Mouse (Mus musculus) layer of hippocampus, postnatal 14 days (tissue): Measurements from ENCODE around the gene Lmo7. TPM values are rescaled to one million over a fixed set of nuclear protein-coding genes. Genes with fewer than 3 reads are reported as not detected.

Source experiments
- DNase-seq, 2 experiments: peaks; one replicate each; pipeline ENCODE4 v3.0.0; 2021 to 2022; ENCODE audit warnings: low spot score in 2 of 2, mixed read lengths in 1 of 2
- total RNA-seq, 2 experiments: library from RNA; stranded (reverse); gene quantifications; 2 replicates each; pipeline ENCODE4 v1.2.3; 2021

The Lmo7 gene
- total RNA-seq, 2 experiments from 2014 or later: 113 to 131 TPM

DNA sequence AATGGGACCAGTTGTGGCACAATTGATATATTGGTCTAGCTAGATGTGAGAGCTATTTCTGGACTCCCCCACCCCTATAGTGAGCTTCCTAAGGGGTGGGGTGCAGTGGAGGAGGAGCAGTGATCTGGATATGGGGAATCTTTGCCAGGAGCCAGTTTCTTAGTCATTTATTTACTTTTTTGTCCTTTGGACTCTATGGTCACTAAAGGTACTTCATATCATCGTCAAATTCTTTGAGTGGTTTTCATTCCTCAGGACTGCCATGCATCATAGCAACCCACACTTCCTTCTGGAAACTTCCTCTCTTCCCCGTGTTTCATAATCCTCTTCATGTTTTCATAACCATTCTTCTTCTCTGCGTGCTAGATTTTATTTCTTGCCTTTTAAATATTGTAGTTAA, 104.4 kb downstream of the Lmo7 start:
- DNase-seq: no peak

- DNase-seq: no peak
These were observed 106.6 kb downstream of the Lmo7 start for GRCm38 (mm10) chr14:101836401-101836800.

DNA sequence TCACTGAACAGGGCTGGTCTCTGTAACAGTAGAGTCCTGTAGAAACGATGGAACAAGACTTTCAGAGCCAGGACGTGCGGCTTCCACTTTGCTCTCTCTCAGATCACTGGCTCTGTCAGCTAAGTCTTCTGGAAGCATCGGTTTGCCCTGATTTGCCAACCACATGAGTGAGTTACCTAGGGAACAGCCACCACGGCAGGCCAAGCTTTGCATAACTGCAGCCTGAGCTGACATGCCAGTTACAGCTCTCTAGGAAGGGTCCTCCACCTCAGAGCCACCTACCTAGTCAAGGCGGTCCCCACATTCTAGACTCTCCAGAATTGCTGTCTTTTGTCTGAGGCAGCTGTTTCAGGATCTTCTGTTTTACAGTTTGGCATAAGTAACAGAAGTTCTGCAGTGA, 107.4 kb downstream of the Lmo7 start:
- DNase-seq: no peak

DNA sequence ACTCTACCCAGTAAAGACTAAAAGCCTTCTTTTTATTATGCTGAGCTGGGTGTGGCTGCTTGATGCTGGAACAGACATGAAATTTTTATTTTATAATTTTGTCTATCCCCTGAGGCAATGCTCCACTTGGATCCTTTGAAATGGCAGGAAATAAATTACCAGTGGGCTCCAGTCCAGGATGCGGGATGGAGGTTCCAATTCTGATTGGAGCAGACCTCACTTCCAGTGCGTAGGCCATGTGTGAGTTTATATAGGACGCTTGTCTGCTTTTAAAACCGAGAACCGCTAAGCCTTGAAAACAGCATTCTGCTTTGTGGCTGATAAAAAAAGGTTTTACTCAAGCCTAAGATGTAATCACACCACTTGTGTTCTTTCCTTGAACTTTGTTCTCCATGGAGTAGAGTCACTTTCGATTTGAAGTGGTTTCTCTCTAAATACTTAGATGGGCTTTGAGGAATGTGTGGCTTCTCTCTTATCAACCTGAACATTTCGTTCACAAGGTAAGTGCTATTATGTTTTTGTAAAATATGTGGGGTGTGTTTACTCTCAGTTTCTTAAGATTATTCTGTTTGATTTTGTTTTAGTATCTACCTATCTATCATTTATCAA, 108.6 kb downstream of the Lmo7 start:
- DNase-seq: peak in 1 of 2 experiments; percentile 56

DNA sequence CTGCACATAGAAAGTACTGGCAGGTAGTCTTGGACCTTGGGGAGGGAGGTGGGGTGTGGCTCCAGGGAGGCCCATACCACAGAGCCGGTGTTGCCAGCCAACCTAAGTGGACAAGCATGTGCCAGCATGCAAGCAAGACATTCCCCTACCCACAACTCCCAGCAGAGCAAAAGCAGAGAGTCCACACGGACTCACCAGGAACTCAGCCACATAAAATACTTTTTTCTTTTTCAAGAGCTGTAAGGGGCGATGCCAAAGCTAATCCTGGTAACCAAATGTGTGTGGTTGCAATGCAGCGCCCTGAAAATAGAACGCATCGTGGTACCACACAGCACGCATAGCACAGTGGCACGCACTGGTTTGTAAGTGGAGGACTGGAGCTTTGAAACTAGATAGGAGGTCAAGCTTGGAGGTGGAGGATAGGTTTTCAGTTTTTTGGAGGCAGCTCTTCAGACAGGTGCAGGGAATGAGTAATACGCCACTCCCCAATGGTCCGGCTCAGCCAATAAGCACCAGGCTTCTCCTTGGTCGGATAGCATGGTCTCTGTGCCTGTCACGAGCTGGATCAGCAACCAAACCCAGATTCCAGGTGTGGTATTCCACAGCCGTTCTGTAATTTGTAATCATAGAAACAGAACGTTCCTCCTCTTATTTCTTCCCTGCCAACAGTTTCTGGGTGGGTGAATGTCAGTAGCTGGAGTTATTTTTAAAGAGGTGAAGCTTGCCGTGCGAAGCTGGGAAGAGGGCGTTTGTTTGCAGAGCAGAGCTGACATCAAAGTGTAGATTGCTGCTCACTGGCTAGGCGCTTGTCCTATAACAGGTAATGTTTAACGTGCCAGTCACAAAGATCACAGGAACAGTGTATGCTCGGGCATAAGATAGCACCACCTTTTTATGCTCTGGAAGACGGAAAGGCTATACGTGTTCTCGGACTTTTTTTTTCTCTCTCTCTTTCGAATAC, 110.3 kb downstream of the Lmo7 start:
- DNase-seq: peak; percentile 56 to 64

DNA sequence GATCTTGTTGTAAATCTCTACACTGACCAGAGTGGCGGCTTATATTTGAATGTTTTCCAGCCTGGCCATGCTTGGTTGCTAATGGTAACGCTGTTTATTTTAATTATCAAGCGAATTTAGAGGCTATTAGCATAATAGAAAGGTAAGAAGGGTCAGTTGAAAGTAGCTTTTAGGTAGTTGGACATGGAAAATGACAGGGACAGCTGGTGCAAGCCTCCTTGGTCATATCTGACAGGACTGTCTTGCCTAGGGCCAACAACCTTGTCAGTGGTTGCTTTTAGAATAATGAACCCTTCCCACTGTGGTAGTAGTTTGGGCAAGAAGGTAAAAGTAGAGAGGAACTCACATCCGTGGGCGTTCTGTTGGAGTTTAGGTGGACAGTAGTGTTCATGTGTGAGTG, 111.5 kb downstream of the Lmo7 start:
- DNase-seq: no peak

DNA sequence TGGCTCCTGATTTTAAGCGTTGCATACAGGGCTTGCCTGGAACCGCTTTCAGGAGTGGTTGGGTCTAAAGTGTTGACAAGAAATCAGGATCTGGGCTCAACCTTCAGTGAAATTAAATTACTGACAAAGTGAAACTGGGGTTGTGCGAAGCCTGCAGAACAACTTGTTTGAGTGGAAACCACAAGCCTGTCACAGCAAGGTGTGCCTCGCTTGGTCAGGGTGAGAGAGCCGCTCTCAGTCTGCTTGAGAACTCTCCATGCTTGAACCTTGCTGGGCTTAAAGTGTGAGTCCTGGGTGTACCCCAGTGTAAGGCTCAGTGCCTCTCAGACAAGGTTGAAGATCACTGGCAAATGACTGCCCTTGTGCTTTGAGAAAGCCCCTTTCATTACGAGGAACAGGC, 112.8 kb downstream of the Lmo7 start:
- no peak for DNase-seq

GRCm38 (mm10) chr14:101843443-101843842, 113.7 kb downstream of the Lmo7 start:
- DNase-seq: peak; percentile 38 to 58

DNA sequence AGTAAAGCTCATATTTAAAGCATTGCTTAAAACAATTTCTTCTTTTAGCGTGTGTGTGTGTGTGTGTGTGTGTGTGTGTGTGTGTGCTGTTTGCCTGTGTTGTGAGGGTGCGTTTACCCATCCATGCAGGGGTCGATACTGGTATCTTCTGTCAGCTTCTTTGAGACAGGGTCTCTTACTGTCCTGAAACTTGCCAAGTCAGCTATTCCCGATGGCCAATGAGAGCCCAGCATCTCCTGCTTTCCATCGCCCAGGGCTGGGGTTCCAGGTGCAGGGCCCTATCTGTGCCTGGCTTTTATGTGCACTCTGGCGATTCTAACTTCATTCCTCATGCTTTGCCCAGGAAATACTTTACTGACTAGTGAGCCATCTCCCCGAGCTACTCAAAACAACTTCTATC, 114.7 kb downstream of the Lmo7 start:
- DNase-seq: no peak

DNA sequence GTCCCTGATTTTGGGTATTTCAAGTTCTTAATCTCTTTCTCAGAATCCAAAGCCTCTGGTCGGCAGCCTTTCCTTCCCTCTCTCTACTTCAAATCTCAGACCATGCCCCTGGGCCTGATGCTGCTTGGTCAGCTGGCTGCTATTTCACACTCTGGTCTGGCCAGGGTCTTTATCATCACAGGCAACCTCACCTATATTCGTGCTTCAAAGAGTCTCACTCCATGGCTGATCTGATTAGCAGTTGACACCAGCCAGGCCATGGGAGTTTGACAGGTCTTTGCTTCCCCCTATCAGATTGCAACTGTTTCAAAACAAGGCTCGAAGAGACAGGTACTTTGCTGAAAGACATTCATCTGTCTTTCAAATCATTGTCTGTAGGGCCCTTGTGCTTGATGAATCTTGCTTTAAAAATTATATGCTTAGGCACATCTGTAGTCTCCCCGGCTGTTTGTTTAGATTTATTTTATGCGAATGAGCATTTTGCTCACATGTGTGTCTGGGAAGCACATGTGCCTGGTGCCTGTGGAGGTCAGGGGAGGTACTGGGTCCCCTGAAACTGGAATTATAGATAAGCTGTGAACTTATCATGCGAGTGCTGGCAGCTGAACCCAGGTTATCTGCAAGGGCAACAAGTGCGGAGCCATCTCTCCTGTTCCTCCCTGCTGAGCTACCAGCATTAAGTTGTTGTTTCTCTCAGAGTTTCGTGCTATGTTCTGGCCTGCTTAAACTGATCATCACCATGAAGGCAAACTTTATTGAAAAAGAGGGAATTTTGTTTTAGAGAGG, 116.5 kb downstream of the Lmo7 start:
- no peak for DNase-seq

GRCm38 (mm10) chr14:101847520-101847919, 117.8 kb downstream of the Lmo7 start:
- no peak for DNase-seq

- DNase-seq: no peak
These were observed 122.9 kb downstream of the Lmo7 start for GRCm38 (mm10) chr14:101852584-101853195.

GRCm38 (mm10) chr14:101853207-101853606, 123.5 kb downstream of the Lmo7 start:
- no peak for DNase-seq

GRCm38 (mm10) chr14:101853722-101854121, 124.0 kb downstream of the Lmo7 start:
- DNase-seq: no peak

DNA sequence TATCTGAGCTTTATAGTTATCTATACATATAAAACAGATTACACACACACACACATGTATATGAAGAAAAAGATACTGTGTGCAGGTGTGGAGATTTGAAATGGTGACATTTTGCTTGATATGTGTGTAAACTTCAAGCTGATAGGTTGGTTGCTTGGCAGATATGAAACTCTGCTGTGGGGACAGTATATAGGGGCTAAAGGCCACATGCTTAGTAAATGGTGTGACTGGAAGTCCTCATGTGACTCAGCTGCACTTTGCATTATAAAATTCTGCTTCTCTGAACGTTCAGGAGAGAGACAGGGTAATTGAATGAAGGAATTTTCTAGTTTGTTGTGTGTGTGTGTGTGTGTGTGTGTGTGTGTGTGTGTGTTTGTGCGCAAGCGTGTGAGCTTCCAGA, 124.5 kb downstream of the Lmo7 start:
- no peak for DNase-seq

- DNase-seq: no peak
These were observed 129.6 kb downstream of the Lmo7 start for GRCm38 (mm10) chr14:101859305-101859886.

- no peak for DNase-seq
These were observed 132.3 kb downstream of the Lmo7 start for GRCm38 (mm10) chr14:101862088-101862487.

GRCm38 (mm10) chr14:101867071-101867733, 137.4 kb downstream of the Lmo7 start:
- peak in 1 of 2 experiments; percentile 28 for DNase-seq

- DNase-seq: no peak
These were observed 139.4 kb downstream of the Lmo7 start for GRCm38 (mm10) chr14:101869145-101869544.

DNA sequence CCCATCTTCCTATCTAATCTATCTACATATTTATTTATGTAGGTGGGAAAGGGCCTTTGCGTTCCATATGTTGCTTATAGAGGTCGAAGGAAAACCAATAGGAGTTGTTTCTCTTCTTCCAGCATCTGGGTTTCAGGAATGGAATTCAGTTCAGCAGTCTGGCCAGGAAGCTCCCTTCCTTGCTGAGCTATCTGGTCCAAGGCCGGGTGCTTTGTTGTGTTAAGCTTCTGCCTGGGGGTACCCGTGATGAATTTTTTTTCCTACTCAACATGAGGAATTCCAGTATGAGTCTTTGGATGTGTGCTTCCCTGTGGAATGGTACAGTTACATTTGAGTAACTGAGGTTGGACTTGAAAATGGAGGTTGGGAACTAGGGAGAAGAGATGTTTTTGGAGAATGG, 139.9 kb downstream of the Lmo7 start:
- no peak for DNase-seq
